Mouse (Mus musculus) adrenal gland, adult 8-10 months (tissue): ENCODE data around the gene Bzw2. TPM values are rescaled to one million over a fixed set of nuclear protein-coding genes. Genes with fewer than 3 reads are reported as not detected.

Experiments used
- DNase-seq: peaks from one replicate; pipeline ENCODE4 v3.0.0; 2022
- total RNA-seq, 4 experiments: library from RNA; stranded (reverse); gene quantifications; 2 replicates each; pipeline ENCODE4 v1.2.4; 2022

Gene Bzw2
- total RNA-seq, 4 experiments from 2014 or later, result 16.5 to 19.8 (median 18.2) TPM

GRCm38 (mm10) chr12:36067538-36067937 lies 90.3 kb downstream of the Bzw2 start:
- no peak for DNase-seq

- no peak for DNase-seq
These were observed 92.0 kb downstream of the Bzw2 start for GRCm38 (mm10) chr12:36065911-36066310.

GRCm38 (mm10) chr12:36057699-36058098 lies 100.2 kb downstream of the Bzw2 start:
- DNase-seq, result no peak

DNA sequence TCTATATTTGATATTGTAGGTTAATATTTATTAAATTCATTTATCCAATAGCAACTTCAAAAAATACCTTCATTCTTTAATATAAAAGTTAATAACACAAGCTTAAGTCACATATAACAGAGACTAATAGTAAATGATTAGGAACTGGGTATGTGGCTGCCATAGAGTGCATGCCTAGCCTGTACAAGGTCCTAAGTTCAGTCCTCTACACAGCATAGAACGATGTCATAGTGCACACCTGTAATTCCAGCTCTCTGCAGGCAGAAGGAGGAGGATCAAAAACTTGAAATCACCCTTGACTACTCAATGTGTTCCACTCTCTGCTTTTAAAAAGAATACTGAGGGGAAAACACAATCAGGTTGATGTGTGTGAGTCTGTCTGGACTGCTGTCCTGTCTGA lies 107.6 kb downstream of the Bzw2 start:
- no peak for DNase-seq

GRCm38 (mm10) chr12:36047593-36047992 lies 110.3 kb downstream of the Bzw2 start:
- DNase-seq, result no peak

GRCm38 (mm10) chr12:36046196-36046595 lies 111.7 kb downstream of the Bzw2 start:
- DNase-seq, result no peak

DNA sequence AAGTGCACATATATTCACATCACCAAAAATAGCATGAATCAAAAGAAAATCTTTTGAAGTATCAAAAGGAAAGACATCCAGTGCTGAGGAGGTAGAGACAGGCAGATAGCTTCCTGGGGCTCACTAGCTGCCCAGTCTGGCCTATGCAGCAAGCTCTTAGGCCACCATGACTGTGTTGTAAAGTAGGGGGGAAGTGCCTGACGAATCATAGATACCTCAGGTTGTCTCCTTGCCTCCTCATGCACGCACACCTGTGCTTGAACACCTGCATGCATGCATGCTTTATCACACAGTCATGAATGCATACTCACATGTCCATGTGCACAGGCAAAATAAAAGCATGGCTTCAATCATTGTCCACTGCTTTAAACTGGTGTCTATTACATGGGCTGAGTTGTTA lies 113.2 kb downstream of the Bzw2 start:
- no peak for DNase-seq

GRCm38 (mm10) chr12:36042348-36042778 lies 115.5 kb downstream of the Bzw2 start, which contains the start of gene Tspan13:
Gene Tspan13 (minus strand): TSS chr12:36042500.
- DNase-seq, result peak; percentile 73

Other genes with a start within 250 kb of the Bzw2 start
- not detected for gene Agr3, start 232.5 kb downstream of the Bzw2 start, total RNA-seq
- not detected for gene Agr2, start 165.2 kb downstream of the Bzw2 start, total RNA-seq
- 10 to 100 TPM in 3 of 4 experiments, 1 to 10 TPM in 1; 8.9 to 18.6 (median 13.8) TPM for gene Tspan13, start 115.6 kb downstream of the Bzw2 start, total RNA-seq
- 10 to 100 TPM; 35.8 to 41.7 (median 38.3) TPM for gene Ankmy2, start 966 bp downstream of the Bzw2 start, total RNA-seq
- gene Lrrc72, start 95.3 kb upstream of the Bzw2 start, total RNA-seq, result not detected
- gene Sostdc1, start 156.1 kb upstream of the Bzw2 start, total RNA-seq, result under 1 TPM in 3 of 4 experiments, not detected in 1; 0.46 to 0.81 (median 0.49) TPM
- gene Ispd, start 223.4 kb upstream of the Bzw2 start, total RNA-seq, result 10 to 100 TPM in 1 of 4 experiments, 1 to 10 TPM in 3; 6.4 to 11.1 (median 8.8) TPM
- gene D630036H23Rik, start 224.1 kb upstream of the Bzw2 start, total RNA-seq, result 1 to 10 TPM; 1.2 to 2.7 (median 2.0) TPM